Mouse (Mus musculus): ENCODE measurements around the gene Dnttip2. TPM values are rescaled to one million over a fixed set of nuclear protein-coding genes. Genes with fewer than 3 reads are reported as not detected.
A peak's percentile ranks its signal among the peaks of the same experiment; 100 is the strongest.

Dnttip2 gene
- polyA plus RNA-seq, 1 experiment from 2014 or later = 65.0 TPM

DNA sequence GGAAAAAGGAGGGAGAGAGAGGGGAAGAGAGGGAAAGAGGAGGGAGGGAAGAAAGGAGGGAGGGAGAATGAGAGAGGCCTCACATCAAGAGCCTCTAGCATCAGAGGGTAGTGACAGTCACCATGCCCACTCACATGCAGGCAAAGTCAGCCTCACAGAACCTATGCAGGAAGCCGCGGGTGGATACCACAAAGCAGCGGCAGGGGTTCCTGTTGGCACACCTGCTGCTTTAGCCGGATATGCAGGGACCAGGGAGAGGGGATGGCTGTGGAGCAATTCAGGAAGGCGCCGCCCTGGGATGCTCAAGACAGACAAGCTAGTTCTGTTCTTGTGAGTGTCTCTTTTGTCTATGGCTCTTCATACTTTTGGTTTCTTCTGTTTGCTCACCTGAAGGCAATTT is 34.8 kb downstream of the Dnttip2 start:
- Histone ChIP-seq H3K4me3 (replicated peaks) (no peak overlapping the region), H3K27me3 (no peaks in the 10 kb centered on the region), H3K9ac (no peak overlapping the region), H3K27ac (replicated peaks) (no peak overlapping the region), H3K4me1 (no peaks in the 10 kb centered on the region), H3K9me3 (replicated peaks) (no peaks in the 10 kb centered on the region), H3K36me3 (no peaks in the 10 kb centered on the region), H3K4me2 (replicated peaks) (no peak overlapping the region)
- 27% methylated on average over 6 of the region's 6 CpGs for WGBS
- no peak for ATAC-seq (ENCODE audit: insufficient number of reproducible peaks, low FRiP score, low TSS enrichment, low read depth)

GRCm38 (mm10) chr3:122312078-122312477 is 37.9 kb downstream of the Dnttip2 start:
- Histone ChIP-seq H3K9me3 (replicated peaks) (no peaks in the 10 kb centered on the region), H3K27ac (replicated peaks) (no peak overlapping the region), H3K4me3 (replicated peaks) (no peak overlapping the region), H3K4me1 (peaks cover 5% of the 10 kb centered on the region), H3K4me2 (replicated peaks) (no peak overlapping the region), H3K9ac (no peak overlapping the region), H3K27me3 (no peaks in the 10 kb centered on the region), H3K36me3 (no peaks in the 10 kb centered on the region)
- 21% methylated on average over 2 of the region's 2 CpGs for WGBS
- ATAC-seq (ENCODE audit: insufficient number of reproducible peaks, low FRiP score, low TSS enrichment, low read depth) = no peak

DNA sequence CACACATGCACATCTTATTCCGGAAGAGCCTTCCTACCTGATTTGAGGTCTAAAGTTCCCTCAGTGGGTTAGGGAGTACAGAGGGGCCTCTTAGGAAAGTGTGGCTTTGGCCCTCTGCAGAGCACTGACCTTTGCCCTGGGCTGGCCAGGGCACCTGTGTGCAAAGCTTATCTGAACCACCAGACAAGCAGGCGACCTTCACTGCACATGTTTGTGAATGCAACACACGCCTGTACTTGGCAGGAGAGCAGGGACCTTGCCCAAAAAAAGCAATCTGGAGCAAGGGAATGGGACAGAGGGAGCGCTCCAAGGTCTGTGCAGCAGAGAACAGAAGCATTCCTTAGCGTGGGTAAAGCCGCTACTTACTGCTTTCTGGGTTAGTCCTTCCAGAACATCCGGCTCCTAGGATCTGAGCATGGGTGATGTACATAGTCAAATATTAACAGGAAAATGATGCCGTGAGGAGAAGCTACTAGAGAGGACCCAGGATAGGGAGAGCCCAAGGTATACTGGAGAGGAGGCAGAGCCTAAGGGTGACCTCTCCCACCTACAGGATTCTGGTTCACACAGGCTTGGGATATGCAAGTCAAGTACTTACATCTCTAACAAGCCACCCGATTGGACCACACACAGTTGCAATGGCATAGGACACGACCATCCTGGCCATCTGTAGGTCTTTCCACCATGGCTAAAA is 38.9 kb downstream of the Dnttip2 start:
- Histone ChIP-seq H3K4me2 (replicated peaks) (no peak overlapping the region), H3K27me3 (no peaks in the 10 kb centered on the region), H3K9me3 (replicated peaks) (no peaks in the 10 kb centered on the region), H3K9ac (no peak overlapping the region), H3K4me1 (peaks cover 5% of the 10 kb centered on the region), H3K27ac (replicated peaks) (no peak overlapping the region), H3K36me3 (no peaks in the 10 kb centered on the region), H3K4me3 (replicated peaks) (no peak overlapping the region)
- no peak for ATAC-seq (ENCODE audit: insufficient number of reproducible peaks, low FRiP score, low TSS enrichment, low read depth)
- 72% methylated on average over 10 of the region's 10 CpGs for WGBS

- Histone ChIP-seq H3K4me3 (replicated peaks) (no peak overlapping the region), H3K36me3 (no peaks in the 10 kb centered on the region), H3K27ac (replicated peaks) (no peak overlapping the region), H3K27me3 (no peaks in the 10 kb centered on the region), H3K4me1 (peaks cover 5% of the 10 kb centered on the region), H3K9me3 (replicated peaks) (no peaks in the 10 kb centered on the region), H3K4me2 (replicated peaks) (no peak overlapping the region), H3K9ac (no peak overlapping the region)
- ATAC-seq (ENCODE audit: insufficient number of reproducible peaks, low FRiP score, low TSS enrichment, low read depth) = no peak
- 58% methylated on average over 7 of the region's 7 CpGs for WGBS
Observed at GRCm38 (mm10) chr3:122313936-122314335, 39.7 kb downstream of the Dnttip2 start.

GRCm38 (mm10) chr3:122316621-122317020 is 42.4 kb downstream of the Dnttip2 start:
- no peak for ATAC-seq (ENCODE audit: insufficient number of reproducible peaks, low FRiP score, low TSS enrichment, low read depth)
- WGBS = 11% methylated on average over 11 of the region's 11 CpGs

GRCm38 (mm10) chr3:122317339-122317738 is 43.2 kb downstream of the Dnttip2 start:
- H3K27ac ChIP-seq (replicated peaks) = no peak overlapping the region
- H3K36me3 ChIP-seq = no peaks in the 10 kb centered on the region
- H3K4me2 ChIP-seq (replicated peaks) = no peak overlapping the region
- H3K9ac ChIP-seq = no peak overlapping the region
- no peak overlapping the region for H3K4me3 ChIP-seq (replicated peaks)
- ATAC-seq (ENCODE audit: insufficient number of reproducible peaks, low FRiP score, low TSS enrichment, low read depth) = no peak
- H3K4me1 ChIP-seq = peaks cover 10% of the 10 kb centered on the region
- no peaks in the 10 kb centered on the region for H3K9me3 ChIP-seq (replicated peaks)
- WGBS = 82% methylated on average over 6 of the region's 6 CpGs
- no peaks in the 10 kb centered on the region for H3K27me3 ChIP-seq

More at GRCm38 (mm10) chr3:122316621-122317020, 42.4 kb downstream of the Dnttip2 start:
- Histone ChIP-seq H3K4me1 (peaks cover 5% of the 10 kb centered on the region), H3K36me3 (no peaks in the 10 kb centered on the region), H3K4me3 (replicated peaks) (no peak overlapping the region), H3K9ac (no peak overlapping the region), H3K4me2 (replicated peaks) (peak overlapping the region; percentile 34), H3K27me3 (no peaks in the 10 kb centered on the region), H3K27ac (replicated peaks) (no peak overlapping the region), H3K9me3 (replicated peaks) (no peaks in the 10 kb centered on the region)

DNA sequence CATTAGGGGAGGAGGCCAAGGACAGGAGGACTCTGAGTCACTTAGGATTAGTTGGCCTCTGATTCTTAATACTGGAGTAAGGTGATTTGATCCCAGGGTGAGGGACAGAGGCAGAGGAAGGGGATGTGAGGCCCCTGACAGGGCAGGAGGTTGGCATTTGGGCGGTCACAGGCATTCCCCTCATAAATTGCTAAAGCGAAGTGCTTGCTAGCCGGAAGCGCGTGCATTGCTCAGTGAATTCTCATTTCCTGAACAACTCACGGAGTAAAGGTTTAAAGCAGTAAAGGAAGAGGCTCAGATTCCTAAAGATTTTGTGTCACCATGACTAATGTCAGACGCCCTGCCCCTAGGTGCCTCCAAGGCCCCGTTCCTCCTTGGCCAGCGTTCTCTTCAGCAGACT is 48.0 kb downstream of the Dnttip2 start:
- Histone ChIP-seq H3K9me3 (replicated peaks) (no peaks in the 10 kb centered on the region), H3K27ac (replicated peaks) (no peak overlapping the region), H3K4me2 (replicated peaks) (no peak overlapping the region), H3K36me3 (no peaks in the 10 kb centered on the region), H3K27me3 (no peaks in the 10 kb centered on the region), H3K9ac (no peak overlapping the region), H3K4me3 (replicated peaks) (no peak overlapping the region), H3K4me1 (0 out of 2 replicates have a peak, but pooled peaks cover 8% of the 10 kb centered on the region)
- ATAC-seq (ENCODE audit: insufficient number of reproducible peaks, low FRiP score, low TSS enrichment, low read depth) = no peak
- 41% methylated on average over 9 of the region's 9 CpGs for WGBS

DNA sequence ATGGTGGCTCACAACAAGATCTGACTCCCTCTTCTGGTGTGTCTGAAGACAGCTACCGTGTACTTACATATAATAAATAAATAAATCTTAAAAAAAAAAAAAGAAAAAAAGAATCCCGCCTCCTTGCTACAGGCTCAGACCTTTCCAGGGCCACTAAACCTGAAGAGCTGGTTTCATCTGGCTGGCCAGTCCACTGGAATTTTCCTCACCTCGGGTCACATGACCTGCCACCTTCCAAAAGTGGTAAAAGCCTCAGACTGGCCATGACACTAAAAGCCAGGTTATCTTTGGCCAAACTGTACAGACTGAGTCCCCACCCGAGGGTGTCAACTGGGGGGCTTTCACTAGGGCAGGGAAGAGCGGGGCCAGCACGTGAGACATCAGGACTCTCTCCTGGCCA is 49.7 kb downstream of the Dnttip2 start:
- H3K27ac ChIP-seq (replicated peaks) = no peak overlapping the region
- H3K9me3 ChIP-seq (replicated peaks) = no peaks in the 10 kb centered on the region
- H3K4me2 ChIP-seq (replicated peaks) = no peak overlapping the region
- H3K4me1 ChIP-seq = 0 out of 2 replicates have a peak, but pooled peaks cover 8% of the 10 kb centered on the region
- WGBS = 83% methylated on average over 6 of the region's 6 CpGs
- ATAC-seq (ENCODE audit: insufficient number of reproducible peaks, low FRiP score, low TSS enrichment, low read depth) = no peak
- H3K36me3 ChIP-seq = no peaks in the 10 kb centered on the region
- no peaks in the 10 kb centered on the region for H3K27me3 ChIP-seq
- H3K9ac ChIP-seq = no peak overlapping the region
- H3K4me3 ChIP-seq (replicated peaks) = no peak overlapping the region

DNA sequence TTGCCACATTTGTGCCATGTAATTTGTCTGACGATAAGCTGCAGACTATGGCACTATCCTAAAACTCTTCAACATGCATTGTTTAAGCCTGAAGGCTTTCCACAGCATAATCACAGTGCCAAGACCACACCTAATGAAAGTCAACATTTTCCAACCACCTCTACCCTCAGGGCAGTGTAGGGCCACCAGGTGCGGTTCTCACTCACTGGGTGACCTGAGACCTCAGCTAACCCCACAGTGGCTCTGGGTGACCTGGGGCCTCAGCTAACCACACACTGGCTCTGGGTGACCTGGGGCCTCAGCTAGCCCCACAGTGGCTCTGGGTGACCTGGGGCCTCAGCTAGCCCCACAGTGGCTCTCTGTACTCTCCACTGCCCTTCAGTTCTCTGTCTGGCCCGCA is 50.3 kb downstream of the Dnttip2 start:
- Histone ChIP-seq H3K27ac (replicated peaks) (no peak overlapping the region), H3K4me3 (replicated peaks) (no peak overlapping the region), H3K27me3 (no peaks in the 10 kb centered on the region), H3K36me3 (no peaks in the 10 kb centered on the region), H3K4me2 (replicated peaks) (no peak overlapping the region), H3K4me1 (0 out of 2 replicates have a peak, but pooled peaks cover 8% of the 10 kb centered on the region), H3K9ac (no peak overlapping the region), H3K9me3 (replicated peaks) (no peaks in the 10 kb centered on the region)
- WGBS = 73% methylated on average over 3 of the region's 3 CpGs
- ATAC-seq (ENCODE audit: insufficient number of reproducible peaks, low FRiP score, low TSS enrichment, low read depth) = no peak; the same call in 1 of the 2 replicates

DNA sequence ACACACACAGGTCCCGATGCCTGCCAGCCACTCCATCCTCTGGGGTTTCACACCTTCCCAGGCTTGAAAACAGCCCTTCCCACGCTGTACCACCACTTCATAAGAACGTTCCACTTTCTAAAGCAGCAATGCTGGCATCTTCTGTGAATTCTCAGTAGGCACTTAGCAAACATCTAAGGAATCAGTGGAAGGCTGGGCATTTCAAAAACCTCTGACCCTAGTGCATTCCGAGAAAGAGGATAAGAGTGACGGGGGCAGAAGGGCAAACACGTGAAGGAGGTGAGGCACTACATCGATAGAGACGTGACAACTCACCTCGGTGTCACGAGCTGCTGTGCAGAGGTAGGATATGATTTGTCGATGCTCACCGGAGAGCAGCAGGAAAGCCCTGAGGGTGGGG is 56.3 kb downstream of the Dnttip2 start:
- no peaks in the 10 kb centered on the region for H3K27me3 ChIP-seq
- no peak for ATAC-seq (ENCODE audit: insufficient number of reproducible peaks, low FRiP score, low TSS enrichment, low read depth)
- H3K27ac ChIP-seq (replicated peaks) = no peak overlapping the region
- H3K4me2 ChIP-seq (replicated peaks) = no peak overlapping the region
- H3K4me3 ChIP-seq (replicated peaks) = no peak overlapping the region
- no peak overlapping the region for H3K9ac ChIP-seq
- H3K9me3 ChIP-seq (replicated peaks) = no peaks in the 10 kb centered on the region
- H3K36me3 ChIP-seq = no peaks in the 10 kb centered on the region
- H3K4me1 ChIP-seq = peaks cover 19% of the 10 kb centered on the region
- WGBS = 64% methylated on average over 12 of the region's 12 CpGs

DNA sequence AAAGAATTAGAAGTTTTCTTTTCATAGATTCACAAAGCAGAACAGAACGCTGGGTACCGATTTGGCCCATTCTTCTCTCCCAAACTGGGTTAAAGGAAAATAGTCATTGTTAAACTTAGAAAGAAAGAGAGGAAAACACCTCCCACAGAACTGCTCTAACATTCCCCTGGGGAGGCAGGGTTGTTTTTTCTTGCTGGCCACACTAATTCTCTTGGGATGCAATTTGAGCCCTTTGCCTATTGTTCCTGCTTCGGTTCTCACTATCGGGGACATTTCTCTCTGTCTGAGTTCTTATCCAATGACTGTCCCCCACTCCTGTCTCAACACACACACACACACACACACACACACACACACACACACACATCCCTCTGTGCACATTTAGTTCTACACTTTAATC is 59.3 kb downstream of the Dnttip2 start:
- Histone ChIP-seq H3K4me2 (replicated peaks) (no peak overlapping the region), H3K9ac (no peak overlapping the region), H3K36me3 (no peaks in the 10 kb centered on the region), H3K27ac (replicated peaks) (peak overlapping the region; percentile 55; the same call in 1 of the 2 replicates), H3K27me3 (no peaks in the 10 kb centered on the region), H3K4me3 (replicated peaks) (no peak overlapping the region), H3K9me3 (replicated peaks) (no peaks in the 10 kb centered on the region), H3K4me1 (peaks cover 19% of the 10 kb centered on the region)
- peak; percentile 13; the same call in 1 of the 2 replicates for ATAC-seq (ENCODE audit: insufficient number of reproducible peaks, low FRiP score, low TSS enrichment, low read depth)
- 38% methylated on average over 4 of the region's 4 CpGs for WGBS

DNA sequence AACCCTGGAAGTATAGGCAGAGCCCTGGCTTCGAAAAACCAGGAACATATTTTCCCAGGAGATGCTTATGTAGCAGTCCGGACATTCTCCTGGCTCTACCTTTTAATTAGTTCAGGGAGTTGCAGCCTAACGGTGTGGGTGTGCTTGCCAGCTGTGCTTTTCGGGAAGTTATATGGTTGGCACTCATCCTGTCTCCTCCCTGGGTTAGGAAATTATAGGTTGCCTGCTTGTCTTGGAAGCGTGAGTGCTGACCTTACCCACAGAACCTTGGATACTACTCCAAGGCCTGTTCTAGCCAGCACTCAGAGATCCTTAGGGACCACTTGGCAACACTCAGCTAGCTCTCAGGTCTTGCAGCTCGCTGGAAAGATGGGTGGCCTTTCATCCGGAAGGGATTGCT is 59.7 kb downstream of the Dnttip2 start:
- H3K4me2 ChIP-seq (replicated peaks) = no peak overlapping the region
- no peak overlapping the region for H3K9ac ChIP-seq
- H3K4me1 ChIP-seq = peaks cover 19% of the 10 kb centered on the region
- H3K27me3 ChIP-seq = no peaks in the 10 kb centered on the region
- H3K27ac ChIP-seq (replicated peaks) = peak overlapping the region; percentile 55; the same call in 1 of the 2 replicates
- no peak overlapping the region for H3K4me3 ChIP-seq (replicated peaks)
- H3K36me3 ChIP-seq = no peaks in the 10 kb centered on the region
- no peaks in the 10 kb centered on the region for H3K9me3 ChIP-seq (replicated peaks)
- ATAC-seq (ENCODE audit: insufficient number of reproducible peaks, low FRiP score, low TSS enrichment, low read depth) = peak; percentile 73
- 31% methylated on average over 7 of the region's 7 CpGs for WGBS

Data from embryonic facial prominence, embryonic 15.5 days (tissue).